Mouse (Mus musculus): ENCODE measurements around the gene Alkbh7. TPM values are rescaled to one million over a fixed set of nuclear protein-coding genes. Genes with fewer than 3 reads are reported as not detected.
A peak's percentile ranks its signal among the peaks of the same experiment; 100 is the strongest.

The Alkbh7 gene
- polyA plus RNA-seq, 2 experiments from 2014 or later = 22.6 to 26.9 TPM

DNA sequence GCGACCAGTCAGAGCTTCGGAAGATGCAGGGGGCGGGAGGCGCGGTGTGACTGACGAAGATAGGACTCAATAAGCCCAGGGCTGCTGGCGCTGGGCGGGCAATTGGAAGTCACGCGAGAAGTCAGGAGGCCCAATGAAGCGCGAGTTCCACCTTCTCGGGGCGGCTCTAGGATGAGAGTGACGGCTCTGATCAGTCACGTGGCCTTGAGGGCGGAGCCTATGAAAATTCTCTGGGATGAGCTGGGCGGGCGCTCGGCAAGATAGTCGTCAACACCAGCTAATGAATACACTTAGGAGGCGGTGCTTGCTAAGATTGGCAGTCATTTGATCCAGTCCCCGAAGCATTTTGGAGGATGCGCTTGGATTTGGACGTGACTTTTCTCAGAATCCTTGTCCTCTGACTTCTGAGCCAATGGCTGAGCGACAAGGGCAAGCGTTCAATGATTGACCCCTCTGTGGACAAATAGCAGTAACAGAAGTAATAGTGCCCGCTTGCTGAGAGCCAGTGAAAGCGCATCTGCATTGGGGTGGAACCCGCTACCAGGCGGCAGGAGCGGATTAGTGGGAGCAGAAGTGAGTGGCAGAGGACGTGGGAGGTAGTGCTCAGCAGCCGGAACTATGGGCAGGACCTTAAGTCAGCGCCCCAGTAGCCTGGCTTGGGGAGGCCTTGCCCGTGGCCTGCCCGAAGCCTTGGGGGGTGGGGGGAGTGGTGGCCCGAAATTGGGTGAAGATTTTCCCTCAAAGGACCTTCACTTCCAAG lies 34.7 kb downstream of the Alkbh7 start:
- peak; percentile 86 for ATAC-seq

- ATAC-seq = no peak
These were observed 35.7 kb downstream of the Alkbh7 start for GRCm38 (mm10) chr17:57032854-57033253.

GRCm38 (mm10) chr17:57038978-57039377 lies 41.8 kb downstream of the Alkbh7 start:
- no peak for ATAC-seq

DNA sequence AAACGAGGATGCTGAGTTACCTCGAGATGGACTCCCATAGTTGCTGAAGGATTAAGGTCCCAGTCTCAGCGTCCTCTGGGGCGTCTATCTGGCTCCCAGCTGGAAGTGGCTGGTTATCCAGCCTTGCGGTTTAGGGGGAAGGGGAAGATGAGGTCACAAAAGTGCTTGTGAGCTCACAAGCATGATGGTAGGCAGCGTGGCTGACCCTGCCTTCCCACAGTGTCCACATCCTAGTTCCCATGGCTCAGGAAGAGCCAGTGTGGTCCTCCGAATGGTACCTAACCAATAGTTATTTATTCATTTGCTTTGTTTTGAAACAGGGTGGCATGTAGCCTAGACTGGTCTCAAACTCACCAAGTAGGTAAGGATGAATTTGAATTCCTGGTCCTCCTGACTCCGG lies 44.4 kb downstream of the Alkbh7 start, which contains the start of gene Slc25a41:
TSS of gene Slc25a41 (minus strand) at position 101 of the 400 bp plus-strand sequence.
- no peak for ATAC-seq

DNA sequence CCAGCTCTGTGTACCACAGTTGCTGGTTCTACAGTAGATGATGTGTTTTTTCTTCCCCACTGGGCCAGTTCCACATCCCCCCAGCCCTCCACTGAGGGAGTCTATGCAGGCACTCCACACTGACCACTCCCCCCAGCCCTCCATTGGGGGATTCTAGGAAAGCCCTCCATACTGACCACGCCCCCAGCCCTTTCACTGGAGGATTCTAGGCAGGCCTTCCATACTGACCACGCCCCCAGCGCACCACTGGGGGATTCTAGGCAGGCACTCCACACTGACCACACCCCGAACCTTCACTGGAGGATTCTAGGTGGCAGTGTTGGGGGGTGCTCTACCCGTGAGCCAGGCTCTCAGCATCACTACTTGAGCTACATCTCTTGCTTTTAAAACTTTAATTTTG lies 50.3 kb downstream of the Alkbh7 start:
- ATAC-seq = no peak

DNA sequence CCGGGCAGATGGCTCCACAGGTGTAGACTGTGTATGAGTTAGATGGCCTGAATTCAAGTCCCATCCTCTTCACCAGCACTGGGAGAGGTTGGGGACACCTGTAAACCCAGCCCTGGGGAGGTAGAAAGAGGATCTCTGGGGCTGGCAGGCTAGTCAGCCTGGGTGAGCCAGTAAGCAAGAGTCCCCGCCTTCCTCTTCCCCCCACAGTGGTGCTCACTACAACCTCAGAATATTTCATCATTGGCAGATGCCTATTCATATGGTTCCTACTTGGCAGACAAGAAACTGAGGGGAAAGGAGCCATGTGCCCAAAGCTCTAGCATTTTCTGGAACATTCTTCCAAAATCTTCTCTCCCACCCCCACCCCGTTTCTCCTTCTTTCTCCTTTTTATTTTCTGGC lies 51.7 kb downstream of the Alkbh7 start:
- no peak for ATAC-seq

Other genes with a start within 250 kb of the Alkbh7 start
- not detected for gene Nrtn, start 239.8 kb upstream of the Alkbh7 start, polyA plus RNA-seq (2017; shearing (Covaris generic))
- 10 to 100 TPM; 24.3 to 32.7 TPM for gene Dus3l, start 232.6 kb upstream of the Alkbh7 start, polyA plus RNA-seq (2017; shearing (Covaris generic))
- gene Prr22, start 227.1 kb upstream of the Alkbh7 start, polyA plus RNA-seq (2017; shearing (Covaris generic)) = under 1 TPM; 0.33 to 0.74 TPM
- 1 to 10 TPM; 1.4 to 1.9 TPM for gene Rfx2, start 166.3 kb upstream of the Alkbh7 start, polyA plus RNA-seq (2017; shearing (Covaris generic))
- under 1 TPM in 1 of 2 experiments, not detected in 1; 0.21 TPM for gene Acsbg2, start 122.9 kb upstream of the Alkbh7 start, polyA plus RNA-seq (2017; shearing (Covaris generic))
- under 1 TPM; 0.28 to 0.37 TPM for gene 1700061G19Rik, start 121.9 kb upstream of the Alkbh7 start, polyA plus RNA-seq (2017; shearing (Covaris generic))
- gene Mllt1, start 61.9 kb upstream of the Alkbh7 start, polyA plus RNA-seq (2017; shearing (Covaris generic)) = 1 to 10 TPM; 4.6 to 6.4 TPM
- gene Acer1, start 15.2 kb upstream of the Alkbh7 start, polyA plus RNA-seq (2017; shearing (Covaris generic)) = not detected
- gene Clpp, start 7.0 kb upstream of the Alkbh7 start, polyA plus RNA-seq (2017; shearing (Covaris generic)) = 10 to 100 TPM; 79.3 to 85.4 TPM
- not detected for gene Pspn, start 2.7 kb downstream of the Alkbh7 start, polyA plus RNA-seq (2017; shearing (Covaris generic))
- 10 to 100 TPM; 63.3 to 89.3 TPM for gene Gtf2f1, start 13.9 kb downstream of the Alkbh7 start, polyA plus RNA-seq (2017; shearing (Covaris generic))
- gene Gm17949, start 14.1 kb downstream of the Alkbh7 start, polyA plus RNA-seq (2017; shearing (Covaris generic)) = under 1 TPM in 1 of 2 experiments, not detected in 1; 0.57 TPM
- gene Khsrp, start 34.2 kb downstream of the Alkbh7 start, polyA plus RNA-seq (2017; shearing (Covaris generic)) = 10 to 100 TPM; 19.6 to 30.9 TPM
- gene Slc25a41, start 44.3 kb downstream of the Alkbh7 start, polyA plus RNA-seq (2017; shearing (Covaris generic)) = not detected
- gene Crb3, start 61.8 kb downstream of the Alkbh7 start, polyA plus RNA-seq (2017; shearing (Covaris generic)) = under 1 TPM; 0.46 to 0.73 TPM
- 1 to 10 TPM; 1.5 to 3.2 TPM for gene Slc25a23, start 62.5 kb downstream of the Alkbh7 start, polyA plus RNA-seq (2017; shearing (Covaris generic))
- 100 to 1,000 TPM; 205 to 208 TPM for gene Dennd1c, start 81.2 kb downstream of the Alkbh7 start, polyA plus RNA-seq (2017; shearing (Covaris generic))
- 1 to 10 TPM; 3.5 to 4.2 TPM for gene Tubb4a, start 90.4 kb downstream of the Alkbh7 start, polyA plus RNA-seq (2017; shearing (Covaris generic))
- gene Tnfsf9, start 108.0 kb downstream of the Alkbh7 start, polyA plus RNA-seq (2017; shearing (Covaris generic)) = 1 to 10 TPM; 9.0 to 9.9 TPM
- 1 to 10 TPM; 1.1 to 2.1 TPM for gene Cd70, start 152.4 kb downstream of the Alkbh7 start, polyA plus RNA-seq (2017; shearing (Covaris generic))
- 10 to 100 TPM in 1 of 2 experiments, 1 to 10 TPM in 1; 7.9 to 12.8 TPM for gene Tnfsf14, start 196.8 kb downstream of the Alkbh7 start, polyA plus RNA-seq (2017; shearing (Covaris generic))
- under 1 TPM in 1 of 2 experiments, not detected in 1; 0.41 TPM for gene C3, start 230.8 kb downstream of the Alkbh7 start, polyA plus RNA-seq (2017; shearing (Covaris generic))